Comparison of ENCODE assay signal across 8 mouse cellular contexts in the genomic region with DNA sequence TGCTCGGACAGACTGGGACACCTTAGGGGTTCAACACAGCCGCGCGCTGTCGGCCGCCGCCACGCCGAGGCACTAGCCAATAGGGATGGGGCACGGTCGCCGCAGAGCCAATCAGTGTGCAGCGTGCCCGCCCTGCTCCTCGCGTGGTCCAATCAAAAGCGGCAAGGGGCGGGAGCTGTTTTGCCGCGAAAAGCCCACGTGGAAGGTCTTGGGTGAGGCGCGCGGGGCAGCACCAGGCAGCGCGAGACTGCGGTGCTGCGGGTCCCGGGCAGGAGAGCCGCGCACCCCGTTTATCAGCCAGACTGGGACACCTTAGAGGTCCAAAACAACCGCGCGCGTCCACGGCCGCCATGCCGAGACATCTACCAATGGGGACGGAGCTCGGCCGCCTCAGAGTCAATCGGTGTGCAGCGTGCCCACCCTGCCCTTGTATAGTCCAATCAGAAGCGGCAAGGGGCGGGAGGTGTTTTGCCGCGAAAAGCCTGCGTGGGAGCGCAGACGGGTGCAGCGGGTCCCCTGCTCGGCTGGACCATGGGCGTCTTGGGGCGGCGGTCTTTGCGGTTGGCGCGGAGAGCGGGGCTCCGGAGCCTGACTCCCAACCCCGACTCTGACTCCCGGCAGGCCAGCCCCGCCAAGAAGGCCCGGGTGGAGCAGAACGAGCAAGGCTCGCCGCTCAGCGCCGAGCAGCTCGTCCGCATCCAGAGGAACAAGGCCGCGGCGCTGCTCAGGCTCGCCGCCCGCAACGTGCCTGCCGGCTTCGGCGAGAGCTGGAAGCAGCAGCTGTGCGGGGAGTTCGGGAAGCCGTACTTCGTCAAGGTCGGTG. TPM values are rescaled to one million over a fixed set of nuclear protein-coding genes. Genes with fewer than 3 reads are reported as not detected.
DNase-seq lines count a peak whose midpoint lies in the region; ATAC-seq and TF ChIP-seq lines count a peak whose summit lies in the region.

No protein-coding gene starts in this region.

- WGBS in hindbrain, embryonic 10.5 days, result 0% methylated on average over 87 of the region's 87 CpGs
- WGBS in lung, embryonic 16.5 days, result under 1% methylated on average over 87 of the region's 87 CpGs
- WGBS in thymus, adult 2 months, result under 1% methylated on average over 87 of the region's 87 CpGs

- H3K27ac ChIP-seq in hindbrain, embryonic 10.5 days, result peak overlapping the region; percentile 86
- peak overlapping the region; percentile 31; the same call in 1 of the 2 replicates for H3K27ac ChIP-seq in lung, embryonic 16.5 days (ENCODE audit: low read length)
- H3K27ac ChIP-seq in thymus, adult 2 months (ENCODE audit: control insufficient read depth, insufficient read depth, low read length), result peak overlapping the region; percentile 14; the same call in 1 of the 2 replicates

- peaks cover 31% of the 10 kb centered on the region for H3K36me3 ChIP-seq in hindbrain, embryonic 10.5 days
- no peaks in the 10 kb centered on the region for H3K36me3 ChIP-seq in lung, embryonic 16.5 days (ENCODE audit: control insufficient read depth, insufficient read depth, low read length)
- no peaks in the 10 kb centered on the region for H3K36me3 ChIP-seq in thymus, adult 2 months (ENCODE audit: control insufficient read depth, insufficient read depth, low read length)

- 0 out of 2 replicates have a peak, but pooled peaks have one; percentile 41 for TF ChIP-seq CTCF in thymus, adult 2 months (IDR thresholded peaks at IDR 0.05; ENCODE audit: borderline replicate concordance, control insufficient read depth, extremely low read depth, insufficient read depth, low read length, poor library complexity)

- no peaks in the 10 kb centered on the region for H3K27me3 ChIP-seq in hindbrain, embryonic 10.5 days (ENCODE audit: insufficient read depth, poor library complexity, severe bottlenecking)
- H3K27me3 ChIP-seq in lung, embryonic 16.5 days (ENCODE audit: control insufficient read depth, insufficient read depth, low read depth, low read length), result no peaks in the 10 kb centered on the region
- H3K27me3 ChIP-seq in thymus, adult 2 months (ENCODE audit: control insufficient read depth, insufficient read depth, low read length), result no peaks in the 10 kb centered on the region

- no peaks in the 10 kb centered on the region for H3K9me3 ChIP-seq in hindbrain, embryonic 10.5 days
- no peaks in the 10 kb centered on the region for H3K9me3 ChIP-seq in lung, embryonic 16.5 days (ENCODE audit: control insufficient read depth, low read length)

- peak; percentile 93 for DNase-seq in Muller cell, postnatal 12 days (ENCODE audit: inconsistent ontology term)
- peak; percentile 92 for DNase-seq in cerebellum, adult 9-10 months
- peak; percentile 94 for DNase-seq in hindbrain, embryonic 10.5 days (ENCODE audit: low spot score)
- DNase-seq in layer of hippocampus, adult 9-11 months, result peak; percentile 93
- DNase-seq in ovary, adult 18-20 months (ENCODE audit: low spot score), result peak; percentile 85
- DNase-seq in thymus, adult 2 months, result peak; percentile 93

- no peak for TF ChIP-seq POLR2A in thymus, adult 2 months (IDR thresholded peaks at IDR 0.05; ENCODE audit: control insufficient read depth, extremely low read depth, insufficient read depth, low read length, poor library complexity)

- peaks cover 60% of the 10 kb centered on the region for H3K4me1 ChIP-seq in hindbrain, embryonic 10.5 days (replicated peaks)
- H3K4me1 ChIP-seq in lung, embryonic 16.5 days (replicated peaks; ENCODE audit: control insufficient read depth, insufficient read depth, low read length), result peaks cover 20% of the 10 kb centered on the region
- H3K4me1 ChIP-seq in thymus, adult 2 months (replicated peaks; ENCODE audit: control insufficient read depth, insufficient read depth, low read length), result peaks cover 24% of the 10 kb centered on the region

- peak overlapping the region; percentile 92 for H3K4me3 ChIP-seq in hindbrain, embryonic 10.5 days
- peak overlapping the region; percentile 82 for H3K4me3 ChIP-seq in lung, embryonic 16.5 days (ENCODE audit: low read length)
- H3K4me3 ChIP-seq in thymus, adult 2 months (ENCODE audit: control insufficient read depth, insufficient read depth, low read length), result peak overlapping the region; percentile 52

- H3K4me2 ChIP-seq in lung, embryonic 16.5 days (ENCODE audit: low read depth, low read length), result peak overlapping the region; percentile 99

- peak overlapping the region; percentile 70 for H3K9ac ChIP-seq in lung, embryonic 16.5 days (ENCODE audit: low read length)

- peak; percentile 93 for ATAC-seq in frontal cortex, adult (ENCODE audit: low TSS enrichment)
- ATAC-seq in lung, embryonic 16.5 days (ENCODE audit: low read depth), result peak; percentile 97

RNA-seq across cellular contexts. Expression of a gene that starts 0.7 kb away (rescaled TPM):
- polyA plus RNA-seq in hindbrain, embryonic 10.5 days (2016; fragmentation: Nextera tagmentation; extraction: Ambion mirVana), result 41.9 and 60.8 TPM in 2 replicates
- 33.8 and 38.6 TPM in 2 replicates for polyA plus RNA-seq in lung, embryonic 16.5 days (2015; fragmentation: Nextera tagmentation; extraction: Ambion mirVana)
- 21.7 and 28.9 TPM in 2 replicates for polyA plus RNA-seq in thymus, adult 2 months (2012; rRNA removed)

RNA-seq across cellular contexts. Expression of a gene that starts 2.9 kb away (rescaled TPM):
- 13.1 and 13.4 TPM in 2 replicates for polyA plus RNA-seq in hindbrain, embryonic 10.5 days (2016; fragmentation: Nextera tagmentation; extraction: Ambion mirVana)
- polyA plus RNA-seq in lung, embryonic 16.5 days (2015; fragmentation: Nextera tagmentation; extraction: Ambion mirVana), result 6.3 and 8.0 TPM in 2 replicates
- 10.5 and 14.5 TPM in 2 replicates for polyA plus RNA-seq in thymus, adult 2 months (2012; rRNA removed)

RNA-seq across cellular contexts. Expression of a gene that starts 15.4 kb away (rescaled TPM):
- polyA plus RNA-seq in hindbrain, embryonic 10.5 days (2016; fragmentation: Nextera tagmentation; extraction: Ambion mirVana), result 1.8 TPM in 2 replicates
- polyA plus RNA-seq in lung, embryonic 16.5 days (2015; fragmentation: Nextera tagmentation; extraction: Ambion mirVana), result 2.0 and 2.3 TPM in 2 replicates
- polyA plus RNA-seq in thymus, adult 2 months (2012; rRNA removed), result 20.1 and 24.4 TPM in 2 replicates

RNA-seq across cellular contexts. Expression of a gene that starts 39.5 kb away (rescaled TPM):
- 11.3 and 30.3 TPM in 2 replicates for polyA plus RNA-seq in hindbrain, embryonic 10.5 days (2016; fragmentation: Nextera tagmentation; extraction: Ambion mirVana)
- polyA plus RNA-seq in lung, embryonic 16.5 days (2015; fragmentation: Nextera tagmentation; extraction: Ambion mirVana), result 0.30 and 0.41 TPM in 2 replicates
- polyA plus RNA-seq in thymus, adult 2 months (2012; rRNA removed), result 0.05 TPM in 1 of 2 replicates, not detected in the other

Comparison
In these comparisons a context has a peak if more than half of its experiments do, and no peak if none do; other contexts are left out.
1. Peak in every context shown above with its lines: DNase-seq, ATAC-seq, H3K4me3 ChIP-seq and H3K27ac ChIP-seq.
2. H3K27ac ChIP-seq: peak in every context shown above with its lines; median percentile 86 in hindbrain, embryonic 10.5 days; 31 in lung, embryonic 16.5 days; 14 in thymus, adult 2 months.